Mouse (Mus musculus): ENCODE data around the gene Gm15130.

The Gm15130 gene

GRCm38 (mm10) chr2:111152836-111153235 lies at the start of gene Gm15130:
TSS of gene Gm15130 (minus strand) at chr2:111152936.
- no peak for DNase-seq

- DNase-seq, result no peak
These were observed 29.3 kb upstream of the Gm15130 start for GRCm38 (mm10) chr2:111182068-111182467.

GRCm38 (mm10) chr2:111135739-111136138 lies 17.0 kb downstream of the Gm15130 start:
- no peak for DNase-seq

GRCm38 (mm10) chr2:111105882-111106281 lies 46.9 kb downstream of the Gm15130 start, which contains the start of gene Gm13941:
TSS of gene Gm13941 (minus strand) at chr2:111105982.
- DNase-seq, result no peak
